Mouse (Mus musculus): ENCODE measurements at regions not wholly inside any gene's neighbourhood (a gene's known extent, or its start where the extent isn't known, plus 50 kb on each side); places are given as distances from the start of the nearest gene placed in this dataset.

DNA sequence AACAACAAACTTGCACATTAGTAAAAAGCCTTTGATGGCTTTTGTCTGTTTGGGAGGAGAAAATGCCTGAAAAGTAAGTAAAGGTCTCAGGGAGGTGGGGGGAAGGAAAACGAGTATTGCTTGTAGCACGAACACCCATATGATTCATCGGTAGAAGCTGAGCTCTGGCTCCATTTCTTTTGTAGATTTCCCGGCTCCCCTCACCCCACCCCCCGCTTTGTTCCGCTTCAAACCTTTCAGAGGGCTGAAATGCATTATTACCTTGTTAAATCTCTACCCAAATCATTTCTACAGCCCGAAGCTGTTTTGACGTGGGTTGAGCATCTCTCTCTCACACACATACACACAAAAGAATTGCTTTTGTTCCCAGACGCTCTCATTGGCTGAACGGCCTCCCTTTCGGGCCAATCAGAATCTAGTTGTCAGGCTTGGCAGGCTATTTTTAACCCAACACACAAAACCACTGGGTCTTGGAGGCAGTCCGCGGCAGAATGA, 166.0 kb upstream of the Dcn start:
- Histone ChIP-seq H3K27me3 (no peaks in the 10 kb centered on the region), H3K27ac (peak overlapping the region; percentile 98), H3K4me1 (peaks cover 28% of the 10 kb centered on the region), H3K9ac (peak overlapping the region; percentile 72), H3K4me2 (peak overlapping the region; percentile 61), H3K36me3 (no peaks in the 10 kb centered on the region), H3K9me3 (no peaks in the 10 kb centered on the region), H3K4me3 (peak overlapping the region; percentile 41)
- peak; percentile 92 for ATAC-seq (ENCODE audit: insufficient number of reproducible peaks, insufficient read depth, low FRiP score, low TSS enrichment, low read depth)
- WGBS = under 1% methylated on average over 13 of the region's 13 CpGs

- Histone ChIP-seq H3K27ac (no peak overlapping the region), H3K27me3 (no peaks in the 10 kb centered on the region), H3K4me1 (0 out of 2 replicates have a peak, but pooled peaks cover 6% of the 10 kb centered on the region), H3K9ac (no peak overlapping the region), H3K4me3 (no peak overlapping the region), H3K4me2 (no peak overlapping the region), H3K36me3 (no peaks in the 10 kb centered on the region), H3K9me3 (no peaks in the 10 kb centered on the region)
- WGBS = 73% methylated on average over 2 of the region's 2 CpGs
- no peak for ATAC-seq (ENCODE audit: insufficient number of reproducible peaks, insufficient read depth, low FRiP score, low TSS enrichment, low read depth)
These were observed 146.8 kb upstream of the Dcn start for GRCm38 (mm10) chr10:97332639-97333038.

GRCm38 (mm10) chr10:97334044-97334443, 145.4 kb upstream of the Dcn start:
- Histone ChIP-seq H3K9ac (no peak overlapping the region), H3K27ac (no peak overlapping the region), H3K4me3 (no peak overlapping the region), H3K9me3 (no peaks in the 10 kb centered on the region), H3K36me3 (no peaks in the 10 kb centered on the region), H3K27me3 (no peaks in the 10 kb centered on the region), H3K4me2 (no peak overlapping the region), H3K4me1 (0 out of 2 replicates have a peak, but pooled peaks cover 10% of the 10 kb centered on the region)
- no peak for ATAC-seq (ENCODE audit: insufficient number of reproducible peaks, insufficient read depth, low FRiP score, low TSS enrichment, low read depth)

- H3K9me3 ChIP-seq = no peaks in the 10 kb centered on the region
- H3K4me2 ChIP-seq = no peak overlapping the region
- no peak overlapping the region for H3K27ac ChIP-seq
- H3K36me3 ChIP-seq = no peaks in the 10 kb centered on the region
- no peaks in the 10 kb centered on the region for H3K27me3 ChIP-seq
- no peak overlapping the region for H3K9ac ChIP-seq
- 62% methylated on average over 9 of the region's 9 CpGs for WGBS
- ATAC-seq (ENCODE audit: insufficient number of reproducible peaks, insufficient read depth, low FRiP score, low TSS enrichment, low read depth) = no peak
- H3K4me3 ChIP-seq = no peak overlapping the region
- H3K4me1 ChIP-seq = 0 out of 2 replicates have a peak, but pooled peaks cover 10% of the 10 kb centered on the region
These were observed 144.7 kb upstream of the Dcn start for GRCm38 (mm10) chr10:97334606-97335150.

GRCm38 (mm10) chr10:97338033-97338692, 141.2 kb upstream of the Dcn start:
- H3K9me3 ChIP-seq = no peaks in the 10 kb centered on the region
- H3K27ac ChIP-seq = no peak overlapping the region
- H3K4me2 ChIP-seq = no peak overlapping the region
- no peaks in the 10 kb centered on the region for H3K27me3 ChIP-seq
- H3K4me1 ChIP-seq = peaks cover 7% of the 10 kb centered on the region; the same call in 1 of the 2 replicates
- WGBS = 65% methylated on average over 6 of the region's 6 CpGs
- no peak overlapping the region for H3K4me3 ChIP-seq
- H3K9ac ChIP-seq = no peak overlapping the region
- no peak for ATAC-seq (ENCODE audit: insufficient number of reproducible peaks, insufficient read depth, low FRiP score, low TSS enrichment, low read depth)
- no peaks in the 10 kb centered on the region for H3K36me3 ChIP-seq

DNA sequence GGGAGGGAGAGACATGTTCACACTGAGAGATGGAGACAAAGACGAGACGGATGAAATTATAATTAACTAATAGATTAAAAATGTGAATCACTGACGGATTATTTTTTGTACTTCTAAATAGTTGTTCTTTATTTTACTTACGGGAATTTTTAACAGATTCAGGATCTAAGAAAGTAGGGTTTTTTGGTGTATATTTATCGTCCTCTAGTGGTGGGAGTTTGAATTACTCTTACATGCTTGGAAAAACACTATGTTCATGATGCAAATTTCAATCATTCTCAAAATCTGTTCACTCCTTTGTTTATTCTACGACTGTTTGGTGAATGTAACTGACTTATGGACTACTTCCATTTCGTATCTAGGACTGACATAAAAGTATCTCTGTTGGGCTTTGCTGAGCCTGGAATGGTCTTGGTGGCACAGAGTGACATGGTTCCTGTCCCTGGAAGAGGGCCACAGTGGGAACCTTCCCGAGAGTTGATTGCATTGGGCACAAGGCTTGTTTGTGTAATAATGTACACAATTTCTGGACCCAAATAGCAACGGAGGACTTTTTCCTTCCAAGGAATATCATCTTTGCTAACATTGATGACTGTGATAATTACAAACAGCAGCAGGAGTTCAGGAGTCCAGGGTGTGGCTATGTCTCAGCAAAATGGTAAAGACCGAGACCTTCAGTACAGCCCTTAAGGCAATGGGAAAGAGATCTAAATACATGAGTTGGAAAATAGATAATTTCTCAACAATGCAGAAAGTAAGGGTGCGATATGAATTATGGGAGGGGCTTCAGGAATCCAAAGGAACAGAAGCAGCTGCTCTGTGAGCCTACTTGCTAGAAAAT, 139.3 kb upstream of the Dcn start:
- Histone ChIP-seq H3K4me3 (no peak overlapping the region), H3K27ac (no peak overlapping the region), H3K9ac (no peak overlapping the region), H3K4me1 (peaks cover 7% of the 10 kb centered on the region; the same call in 1 of the 2 replicates), H3K27me3 (no peaks in the 10 kb centered on the region), H3K9me3 (no peaks in the 10 kb centered on the region), H3K36me3 (no peaks in the 10 kb centered on the region), H3K4me2 (no peak overlapping the region)
- no peak for ATAC-seq (ENCODE audit: insufficient number of reproducible peaks, insufficient read depth, low FRiP score, low TSS enrichment, low read depth)
- WGBS = 35% methylated on average over 11 of the region's 11 CpGs

DNA sequence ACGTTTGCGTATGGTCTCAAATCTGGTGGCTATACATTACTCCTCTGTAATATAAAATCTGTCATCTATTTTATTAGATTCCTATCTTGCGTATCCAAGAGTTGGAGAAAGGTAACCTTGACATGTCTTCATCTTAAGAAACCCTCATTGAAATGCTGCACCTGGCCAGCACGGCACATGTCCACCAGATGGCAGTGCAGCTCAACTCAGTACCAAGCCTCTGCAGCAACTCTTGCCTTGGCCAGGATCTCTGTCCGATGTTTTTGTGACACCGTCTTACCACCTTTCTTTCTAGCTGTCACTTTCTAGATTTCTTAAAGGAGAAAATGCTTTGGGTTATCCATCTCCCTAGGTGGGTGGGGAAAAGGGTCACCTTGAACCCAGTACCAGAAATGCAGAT, 134.1 kb upstream of the Dcn start:
- Histone ChIP-seq H3K27ac (no peak overlapping the region), H3K4me3 (no peak overlapping the region), H3K27me3 (no peaks in the 10 kb centered on the region), H3K4me2 (no peak overlapping the region), H3K9ac (no peak overlapping the region), H3K36me3 (no peaks in the 10 kb centered on the region), H3K9me3 (no peaks in the 10 kb centered on the region), H3K4me1 (no peaks in the 10 kb centered on the region)
- ATAC-seq (ENCODE audit: insufficient number of reproducible peaks, insufficient read depth, low FRiP score, low TSS enrichment, low read depth) = no peak
- 24% methylated on average over 6 of the region's 6 CpGs for WGBS

- no peak for ATAC-seq (ENCODE audit: insufficient number of reproducible peaks, insufficient read depth, low FRiP score, low TSS enrichment, low read depth)
- H3K36me3 ChIP-seq = no peaks in the 10 kb centered on the region
- H3K4me3 ChIP-seq = no peak overlapping the region
- no peaks in the 10 kb centered on the region for H3K9me3 ChIP-seq
- WGBS = 89% methylated on average over 2 of the region's 2 CpGs
- H3K9ac ChIP-seq = no peak overlapping the region
- H3K27me3 ChIP-seq = no peaks in the 10 kb centered on the region
- H3K4me2 ChIP-seq = no peak overlapping the region
- H3K4me1 ChIP-seq = no peaks in the 10 kb centered on the region
- H3K27ac ChIP-seq = no peak overlapping the region
These were observed 132.5 kb upstream of the Dcn start for GRCm38 (mm10) chr10:97346949-97347348.

DNA sequence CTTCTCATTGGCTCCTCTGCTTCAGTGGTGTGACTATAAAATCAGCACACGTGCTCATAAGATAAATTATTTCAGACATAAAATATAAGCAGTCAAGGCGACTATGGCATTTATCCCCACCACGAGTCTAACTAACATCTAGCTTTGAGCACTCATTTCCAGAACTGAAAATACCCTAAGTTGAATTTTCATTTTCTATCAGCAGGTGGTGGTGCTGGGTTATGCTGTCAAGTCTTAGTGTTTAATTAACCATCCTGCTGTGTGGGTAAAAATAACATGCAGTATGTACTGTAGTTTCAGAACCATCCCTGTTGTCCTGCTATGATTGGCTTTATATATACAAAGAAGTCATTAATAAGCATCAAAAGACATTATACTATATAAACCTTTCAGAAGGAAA, 110.8 kb upstream of the Dcn start:
- 86% methylated on average over 3 of the region's 3 CpGs for WGBS
- Histone ChIP-seq H3K36me3 (no peaks in the 10 kb centered on the region), H3K4me2 (no peak overlapping the region)

GRCm38 (mm10) chr10:97375824-97376223, 103.6 kb upstream of the Dcn start:
- WGBS = 6% methylated on average over 2 of the region's 2 CpGs

More for the DNA sequence above, 110.8 kb upstream of the Dcn start:
- ATAC-seq (ENCODE audit: insufficient number of reproducible peaks, insufficient read depth, low FRiP score, low TSS enrichment, low read depth) = no peak
- Histone ChIP-seq H3K27ac (no peak overlapping the region), H3K9me3 (no peaks in the 10 kb centered on the region), H3K9ac (no peak overlapping the region), H3K4me3 (no peak overlapping the region), H3K27me3 (no peaks in the 10 kb centered on the region), H3K4me1 (no peaks in the 10 kb centered on the region)

DNA sequence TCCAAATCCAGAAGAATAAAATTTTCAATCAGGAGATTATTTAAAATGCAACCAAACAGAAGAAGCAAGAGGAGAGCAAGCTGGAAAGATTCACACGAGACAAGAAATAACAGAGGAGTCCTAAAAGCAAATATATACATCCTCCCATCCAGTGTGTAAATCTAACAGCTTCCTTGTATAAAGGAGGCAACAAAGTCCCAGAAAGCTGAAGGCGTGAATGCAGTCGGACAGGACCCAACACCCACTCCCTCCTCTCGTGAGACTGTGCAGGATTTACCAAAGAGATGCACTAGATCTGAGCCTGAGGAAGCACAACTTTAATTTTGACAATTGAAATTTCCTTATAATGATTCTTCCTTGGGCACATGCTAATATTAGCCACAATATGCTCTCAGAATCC, 103.0 kb upstream of the Dcn start:
- ATAC-seq (ENCODE audit: insufficient number of reproducible peaks, insufficient read depth, low FRiP score, low TSS enrichment, low read depth) = no peak
- peak overlapping the region; percentile 69 for H3K27ac ChIP-seq

More at GRCm38 (mm10) chr10:97375824-97376223, 103.6 kb upstream of the Dcn start:
- no peaks in the 10 kb centered on the region for H3K4me1 ChIP-seq
- ATAC-seq (ENCODE audit: insufficient number of reproducible peaks, insufficient read depth, low FRiP score, low TSS enrichment, low read depth) = no peak
- H3K27me3 ChIP-seq = no peaks in the 10 kb centered on the region
- no peak overlapping the region for H3K4me2 ChIP-seq
- H3K9me3 ChIP-seq = no peaks in the 10 kb centered on the region
- no peak overlapping the region for H3K4me3 ChIP-seq
- no peaks in the 10 kb centered on the region for H3K36me3 ChIP-seq
- H3K27ac ChIP-seq = no peak overlapping the region
- no peak overlapping the region for H3K9ac ChIP-seq

More for the DNA sequence above, 103.0 kb upstream of the Dcn start:
- 67% methylated on average over 4 of the region's 4 CpGs for WGBS
- Histone ChIP-seq H3K4me1 (no peaks in the 10 kb centered on the region), H3K27me3 (no peaks in the 10 kb centered on the region), H3K36me3 (no peaks in the 10 kb centered on the region), H3K4me2 (no peak overlapping the region), H3K9ac (no peak overlapping the region), H3K9me3 (no peaks in the 10 kb centered on the region), H3K4me3 (no peak overlapping the region)

Data from embryonic facial prominence, embryonic 13.5 days (tissue).